Mouse (Mus musculus): ENCODE results near the gene Get4. TPM values are rescaled to one million over a fixed set of nuclear protein-coding genes. Genes with fewer than 3 reads are reported as not detected.

Get4 gene
- polyA plus RNA-seq, 1 experiment from 2014 or later = 123 TPM

DNA sequence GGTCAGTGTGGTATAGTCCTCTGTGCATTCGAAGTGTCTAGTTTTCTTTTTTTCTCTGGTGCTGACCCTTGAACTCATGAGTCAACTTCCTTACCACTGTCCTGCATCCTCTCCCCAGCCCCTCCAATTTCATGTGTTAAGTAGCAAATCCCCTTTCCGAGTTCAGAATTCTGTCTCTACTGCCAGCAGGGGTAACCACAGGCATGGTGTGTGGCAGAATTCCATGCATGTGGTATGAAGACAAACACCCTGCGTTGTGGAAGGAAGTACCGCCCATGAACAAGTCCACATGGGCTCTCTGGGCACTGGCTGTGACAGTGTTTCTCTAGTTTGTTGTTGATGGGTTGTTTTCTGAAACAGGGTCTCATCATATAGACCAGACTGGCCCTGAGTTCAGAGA is 15.5 kb downstream of the Get4 start:
- Histone ChIP-seq H3K9me3 (replicated peaks) (no peaks in the 10 kb centered on the region), H3K4me2 (replicated peaks) (no peak overlapping the region), H3K36me3 (peaks cover 71% of the 10 kb centered on the region), H3K27me3 (no peaks in the 10 kb centered on the region), H3K4me1 (peaks cover 17% of the 10 kb centered on the region), H3K4me3 (no peak overlapping the region), H3K27ac (no peak overlapping the region), H3K9ac (no peak overlapping the region)
- WGBS = 91% methylated on average over 4 of the region's 4 CpGs
- no peak for ATAC-seq (ENCODE audit: low FRiP score)

DNA sequence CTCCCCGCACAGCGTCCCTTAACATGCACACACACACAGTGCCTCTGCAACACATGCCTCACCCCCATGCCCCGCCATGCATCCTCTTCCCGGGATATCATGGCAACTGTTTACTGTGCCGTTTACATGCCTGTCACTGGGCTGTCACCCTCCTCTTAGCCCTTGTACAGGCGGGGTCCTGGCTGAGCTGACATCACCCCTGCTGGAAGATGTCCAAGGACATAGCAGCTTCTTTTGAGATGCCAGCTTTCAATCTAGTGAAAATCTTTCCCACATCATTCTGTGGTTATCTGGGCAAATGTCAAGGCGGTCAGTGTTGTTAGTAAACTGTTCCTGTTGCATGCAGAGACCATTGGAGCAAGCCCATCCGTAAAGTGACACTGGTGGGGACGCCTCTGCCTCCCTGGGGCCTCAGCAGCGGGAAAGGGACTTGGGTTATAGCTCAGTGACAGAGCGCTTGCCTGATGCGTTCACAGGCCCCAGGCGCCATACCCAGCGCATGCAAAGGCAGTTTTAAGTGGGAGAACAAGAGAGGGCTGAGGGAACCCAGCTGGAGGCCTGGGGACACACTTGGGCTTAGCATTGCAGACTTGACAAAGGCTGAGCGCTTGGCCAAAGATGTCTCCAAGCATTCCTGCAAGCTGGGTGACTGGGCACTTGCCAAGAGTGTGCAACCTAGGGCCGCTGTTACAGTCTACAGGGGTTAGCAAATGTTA is 18.8 kb downstream of the Get4 start:
- Histone ChIP-seq H3K27me3 (no peaks in the 10 kb centered on the region), H3K27ac (peak overlapping the region; percentile 12; the same call in 1 of the 2 replicates), H3K4me3 (no peak overlapping the region), H3K9me3 (replicated peaks) (no peaks in the 10 kb centered on the region), H3K4me1 (peaks cover 19% of the 10 kb centered on the region), H3K4me2 (replicated peaks) (no peak overlapping the region), H3K9ac (no peak overlapping the region), H3K36me3 (peaks cover 38% of the 10 kb centered on the region)
- 0 out of 2 replicates have a peak, but pooled peaks have one; percentile 11 for ATAC-seq (ENCODE audit: low FRiP score)
- WGBS = 68% methylated on average over 16 of the region's 16 CpGs

DNA sequence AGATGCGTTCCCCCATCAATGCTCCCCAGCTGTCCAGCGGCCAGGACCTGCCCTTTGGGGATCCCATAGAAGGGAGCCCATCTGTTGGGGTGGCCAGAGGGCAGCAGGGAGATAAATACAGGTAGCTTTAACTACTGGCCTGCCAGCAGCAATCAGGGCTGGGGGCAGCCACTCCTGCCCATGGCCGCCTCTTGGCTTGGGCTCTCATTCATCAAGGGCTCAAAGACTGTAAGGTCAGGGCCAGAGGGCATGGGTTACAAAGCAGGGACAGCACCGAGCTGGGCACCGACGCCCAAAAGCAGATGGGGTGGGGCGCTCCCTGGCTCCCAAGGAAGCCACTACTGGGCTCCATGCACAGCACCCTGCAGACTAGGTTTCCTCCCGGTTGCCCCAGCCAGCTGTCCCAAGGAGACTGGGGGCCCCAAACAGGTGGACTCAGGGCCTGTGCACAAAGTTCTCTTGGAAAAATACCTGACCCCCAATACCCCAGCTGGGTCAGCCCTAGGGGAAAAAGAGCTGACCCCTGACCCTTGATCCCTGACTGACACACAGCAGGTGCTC is 19.9 kb downstream of the Get4 start:
- no peak for ATAC-seq (ENCODE audit: low FRiP score)
- Histone ChIP-seq H3K36me3 (peaks cover 27% of the 10 kb centered on the region), H3K4me1 (peaks cover 19% of the 10 kb centered on the region), H3K9me3 (replicated peaks) (no peaks in the 10 kb centered on the region), H3K4me3 (no peak overlapping the region), H3K27ac (no peak overlapping the region), H3K9ac (no peak overlapping the region), H3K4me2 (replicated peaks) (no peak overlapping the region), H3K27me3 (no peaks in the 10 kb centered on the region)
- 35% methylated on average over 8 of the region's 8 CpGs for WGBS

DNA sequence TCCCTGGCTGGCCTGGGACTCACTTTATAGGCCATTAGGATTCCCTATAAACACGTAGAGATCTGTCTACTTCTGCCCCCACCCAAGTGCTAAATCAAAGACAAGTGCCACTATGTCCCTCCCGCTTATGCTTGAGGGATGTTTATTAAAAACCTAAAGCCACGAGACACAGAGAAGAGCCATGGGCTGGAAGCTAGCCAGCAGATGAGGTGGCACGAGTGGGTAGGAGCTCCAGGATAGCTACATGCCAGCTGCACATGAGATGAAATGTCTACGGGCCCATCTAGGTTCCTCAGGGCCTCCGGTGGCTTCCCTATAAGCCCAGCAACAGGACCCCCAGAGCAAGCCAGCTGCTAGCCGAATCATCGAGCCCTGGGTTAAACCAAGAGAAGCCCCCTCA is 25.2 kb downstream of the Get4 start:
- Histone ChIP-seq H3K27me3 (no peaks in the 10 kb centered on the region), H3K9me3 (replicated peaks) (no peaks in the 10 kb centered on the region), H3K36me3 (no peaks in the 10 kb centered on the region), H3K27ac (no peak overlapping the region), H3K4me2 (replicated peaks) (no peak overlapping the region), H3K4me1 (peaks cover 5% of the 10 kb centered on the region), H3K4me3 (no peak overlapping the region), H3K9ac (no peak overlapping the region)
- 81% methylated on average over 8 of the region's 8 CpGs for WGBS
- ATAC-seq (ENCODE audit: low FRiP score) = no peak

DNA sequence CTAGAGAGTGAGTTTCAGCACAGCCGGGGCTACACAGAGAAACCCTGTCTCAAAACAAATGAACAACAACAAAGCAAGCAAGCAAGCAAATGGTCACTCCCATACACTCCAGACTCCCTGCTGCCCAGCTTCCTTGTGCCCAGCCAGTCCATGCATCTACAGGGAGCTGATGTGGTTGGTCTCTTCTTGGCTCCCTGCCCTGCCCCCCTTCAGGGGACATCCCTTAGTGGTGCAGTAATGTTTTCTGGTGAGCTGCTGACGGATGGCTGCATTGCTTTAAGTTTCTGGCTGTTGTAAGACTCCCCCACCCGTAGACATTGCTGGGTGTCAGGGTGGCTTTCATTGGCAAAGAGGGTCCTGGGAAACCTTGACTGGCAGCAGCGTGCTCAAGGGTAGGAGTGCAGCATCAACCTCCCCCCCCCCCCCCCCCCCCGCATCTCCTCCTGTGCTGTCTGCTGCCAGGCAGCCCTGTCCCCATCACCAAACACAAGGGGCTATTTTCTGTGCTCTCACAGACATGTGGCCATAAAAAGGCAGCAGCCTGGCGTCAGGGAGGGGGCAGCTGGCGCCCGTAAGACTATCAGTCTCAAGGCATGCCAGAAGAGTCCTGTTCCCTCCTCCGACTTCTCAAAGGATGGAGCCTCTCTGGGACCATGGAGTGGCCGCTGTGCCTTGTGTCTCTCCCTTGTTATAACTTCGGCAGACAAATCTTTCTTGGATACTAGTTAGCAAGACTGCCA is 29.4 kb downstream of the Get4 start:
- Histone ChIP-seq H3K36me3 (no peaks in the 10 kb centered on the region), H3K4me3 (no peak overlapping the region), H3K4me1 (no peaks in the 10 kb centered on the region), H3K9me3 (replicated peaks) (no peaks in the 10 kb centered on the region), H3K9ac (no peak overlapping the region), H3K27me3 (no peaks in the 10 kb centered on the region), H3K4me2 (replicated peaks) (no peak overlapping the region), H3K27ac (no peak overlapping the region)
- no peak for ATAC-seq (ENCODE audit: low FRiP score)
- 60% methylated on average over 10 of the region's 11 CpGs for WGBS

DNA sequence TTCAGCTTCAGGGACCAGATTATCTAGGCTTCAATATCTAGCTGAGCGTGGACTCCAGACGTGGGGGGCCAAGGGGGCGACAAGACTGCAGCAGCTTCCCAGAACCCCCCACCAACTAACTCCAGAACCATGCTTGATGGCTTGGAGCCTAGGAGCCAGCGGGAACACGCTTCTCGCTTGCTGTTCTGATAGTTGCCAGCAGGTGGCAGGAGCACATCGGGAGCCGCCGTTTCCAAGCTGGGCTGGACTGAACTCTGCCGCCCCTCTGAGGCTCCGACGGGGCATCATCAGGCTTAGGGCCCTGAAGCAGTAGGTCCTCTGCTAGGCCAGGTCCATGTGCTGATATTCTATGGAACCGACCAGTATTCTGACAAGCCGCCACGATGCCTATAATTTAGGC is 30.1 kb downstream of the Get4 start:
- Histone ChIP-seq H3K4me1 (no peaks in the 10 kb centered on the region), H3K36me3 (no peaks in the 10 kb centered on the region), H3K27ac (no peak overlapping the region), H3K4me2 (replicated peaks) (no peak overlapping the region), H3K4me3 (no peak overlapping the region), H3K27me3 (no peaks in the 10 kb centered on the region), H3K9me3 (replicated peaks) (no peaks in the 10 kb centered on the region), H3K9ac (no peak overlapping the region)
- WGBS = 5% methylated on average over 15 of the region's 15 CpGs
- ATAC-seq (ENCODE audit: low FRiP score) = peak; percentile 58

DNA sequence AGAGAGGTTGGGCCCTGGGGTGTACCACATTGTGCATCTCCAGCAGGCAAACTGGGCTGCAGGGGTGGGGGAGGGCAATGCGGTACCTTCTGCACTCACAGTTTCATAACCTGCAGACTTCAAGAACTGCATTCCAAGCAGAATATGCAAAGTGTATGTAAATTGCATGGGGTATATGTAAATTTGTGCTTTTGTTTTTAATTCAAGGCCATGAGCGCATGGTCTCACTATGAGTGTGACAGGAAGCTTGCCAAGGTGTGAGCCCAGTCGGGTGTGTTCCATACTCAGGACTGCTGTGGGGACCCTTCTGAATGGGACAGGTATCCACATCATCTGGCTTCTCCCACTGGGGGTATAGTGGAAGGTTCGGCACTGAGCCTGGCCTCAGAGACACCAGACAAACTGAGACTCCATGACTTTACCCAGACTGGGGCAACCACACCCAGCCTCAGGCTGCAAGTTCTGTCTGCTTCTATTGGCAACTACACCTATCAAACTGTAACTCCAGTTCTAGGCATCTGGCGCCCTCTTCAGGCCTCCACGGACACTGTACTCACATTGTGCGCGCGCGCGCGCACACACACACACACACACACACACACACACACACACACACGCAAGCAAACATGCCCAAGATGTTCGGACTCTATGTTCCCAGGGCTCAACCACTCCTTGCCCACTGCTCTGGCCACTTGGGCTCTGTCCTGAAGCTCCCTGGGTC is 31.5 kb downstream of the Get4 start:
- Histone ChIP-seq H3K27ac (no peak overlapping the region), H3K9ac (no peak overlapping the region), H3K9me3 (replicated peaks) (no peaks in the 10 kb centered on the region), H3K4me2 (replicated peaks) (no peak overlapping the region), H3K27me3 (no peaks in the 10 kb centered on the region), H3K36me3 (no peaks in the 10 kb centered on the region), H3K4me3 (no peak overlapping the region), H3K4me1 (no peaks in the 10 kb centered on the region)
- 98% methylated on average over 14 of the region's 14 CpGs for WGBS
- ATAC-seq (ENCODE audit: low FRiP score) = no peak

DNA sequence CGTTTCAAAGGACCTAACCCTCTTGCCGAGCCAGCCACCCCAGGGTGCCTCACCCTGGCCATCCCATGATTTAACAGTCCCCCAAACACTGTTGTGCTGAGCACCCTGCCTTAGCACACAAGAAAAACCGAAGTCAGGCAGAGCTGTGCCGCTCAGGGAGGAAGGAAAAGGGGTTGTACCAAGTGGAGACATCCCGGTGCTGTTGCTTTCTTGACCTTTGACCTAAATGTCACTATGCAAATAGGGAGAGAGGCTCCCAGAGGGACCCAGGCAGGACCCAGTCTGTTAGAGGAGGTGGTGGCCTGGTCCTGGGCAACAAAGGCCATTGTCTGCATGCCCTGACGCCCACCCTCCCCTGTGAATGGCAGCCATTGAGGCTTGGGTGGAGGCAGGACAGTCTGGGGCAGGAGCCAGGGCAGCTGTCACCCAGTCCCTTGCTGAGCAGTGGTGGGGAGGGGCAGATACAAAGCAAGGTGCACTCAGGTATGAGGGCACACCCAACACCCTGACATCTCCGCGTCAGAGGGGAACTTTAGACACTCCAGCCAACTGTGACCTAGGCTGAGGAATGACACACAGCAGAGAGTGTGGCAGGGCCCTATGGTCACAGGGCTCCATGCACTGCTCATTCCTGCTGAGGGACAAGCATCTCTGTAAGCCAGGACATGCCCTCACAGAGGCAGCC is 33.4 kb downstream of the Get4 start:
- 44% methylated on average over 8 of the region's 8 CpGs for WGBS
- Histone ChIP-seq H3K4me2 (replicated peaks) (no peak overlapping the region), H3K4me1 (no peaks in the 10 kb centered on the region), H3K4me3 (no peak overlapping the region), H3K27me3 (no peaks in the 10 kb centered on the region), H3K9me3 (replicated peaks) (no peaks in the 10 kb centered on the region), H3K36me3 (no peaks in the 10 kb centered on the region), H3K27ac (no peak overlapping the region), H3K9ac (no peak overlapping the region)
- no peak for ATAC-seq (ENCODE audit: low FRiP score)

DNA sequence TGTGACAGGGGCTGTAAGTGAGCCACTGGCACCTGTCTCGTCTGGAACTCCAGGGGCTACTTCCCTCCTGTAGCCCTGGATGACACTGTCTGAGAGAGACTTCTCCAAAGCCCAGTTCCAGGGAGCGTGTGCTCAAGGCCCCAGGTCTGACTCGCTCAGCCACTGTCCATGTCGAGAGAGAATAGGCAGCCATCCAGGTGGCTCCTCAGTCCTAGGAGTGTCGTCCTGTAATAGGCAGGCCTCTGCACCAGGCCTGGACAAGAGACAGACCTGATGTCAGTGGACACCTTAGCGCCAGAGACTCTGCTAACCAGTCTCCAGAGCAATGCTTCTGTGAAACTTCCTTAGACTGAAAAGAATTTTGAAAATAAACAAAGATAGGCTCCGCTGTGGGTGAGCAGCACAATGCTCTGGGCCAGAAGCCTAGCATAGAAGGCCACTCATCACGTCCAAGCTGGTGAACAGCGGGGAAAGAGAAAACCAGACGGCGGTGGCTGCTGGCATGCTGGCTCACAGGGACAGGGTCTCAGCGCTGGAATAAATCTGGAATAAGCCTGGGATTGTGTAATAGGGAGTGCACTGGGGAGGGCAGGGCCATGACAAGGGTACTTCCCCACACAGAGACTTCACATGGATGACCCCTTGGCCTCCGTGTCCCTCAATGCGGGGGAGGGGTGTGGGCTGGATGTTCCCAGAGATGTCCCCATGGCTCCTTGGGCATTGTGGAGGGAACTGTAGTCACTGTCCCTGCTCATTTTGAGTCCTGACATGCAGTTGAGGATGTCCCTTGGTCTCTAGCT is 34.2 kb downstream of the Get4 start:
- no peaks in the 10 kb centered on the region for H3K36me3 ChIP-seq
- H3K9ac ChIP-seq = no peak overlapping the region
- WGBS = 67% methylated on average over 14 of the region's 14 CpGs
- no peak overlapping the region for H3K4me2 ChIP-seq (replicated peaks)
- H3K27me3 ChIP-seq = no peaks in the 10 kb centered on the region
- ATAC-seq (ENCODE audit: low FRiP score) = no peak
- no peaks in the 10 kb centered on the region for H3K9me3 ChIP-seq (replicated peaks)
- H3K4me1 ChIP-seq = no peaks in the 10 kb centered on the region
- H3K4me3 ChIP-seq = no peak overlapping the region
- H3K27ac ChIP-seq = no peak overlapping the region

DNA sequence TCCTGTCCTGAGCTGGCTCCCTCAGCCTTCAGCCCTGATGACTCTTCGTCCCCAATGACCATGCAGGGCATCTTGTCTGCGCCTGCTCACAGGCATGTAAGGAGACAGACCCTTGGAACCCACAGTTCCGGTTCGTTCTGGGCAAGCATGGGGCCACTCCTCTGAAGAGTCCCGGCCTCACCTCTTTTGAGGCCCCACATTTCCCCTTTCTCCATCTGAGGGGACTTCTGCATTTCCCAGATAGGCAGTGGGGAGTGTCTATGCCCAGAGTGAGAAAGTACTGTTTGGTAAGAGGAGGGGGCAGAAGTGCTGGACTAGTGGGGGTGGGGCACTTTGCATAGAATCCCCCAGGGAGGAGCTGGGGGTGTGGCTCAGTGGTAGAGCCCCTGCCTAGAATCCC is 35.0 kb downstream of the Get4 start:
- H3K27me3 ChIP-seq = no peaks in the 10 kb centered on the region
- H3K4me2 ChIP-seq (replicated peaks) = no peak overlapping the region
- H3K27ac ChIP-seq = no peak overlapping the region
- H3K36me3 ChIP-seq = no peaks in the 10 kb centered on the region
- no peak overlapping the region for H3K4me3 ChIP-seq
- 85% methylated on average over 5 of the region's 5 CpGs for whole genome bisulfite sequencing
- no peak overlapping the region for H3K9ac ChIP-seq
- ATAC-seq (ENCODE audit: low FRiP score) = no peak
- no peaks in the 10 kb centered on the region for H3K9me3 ChIP-seq (replicated peaks)
- no peaks in the 10 kb centered on the region for H3K4me1 ChIP-seq

DNA sequence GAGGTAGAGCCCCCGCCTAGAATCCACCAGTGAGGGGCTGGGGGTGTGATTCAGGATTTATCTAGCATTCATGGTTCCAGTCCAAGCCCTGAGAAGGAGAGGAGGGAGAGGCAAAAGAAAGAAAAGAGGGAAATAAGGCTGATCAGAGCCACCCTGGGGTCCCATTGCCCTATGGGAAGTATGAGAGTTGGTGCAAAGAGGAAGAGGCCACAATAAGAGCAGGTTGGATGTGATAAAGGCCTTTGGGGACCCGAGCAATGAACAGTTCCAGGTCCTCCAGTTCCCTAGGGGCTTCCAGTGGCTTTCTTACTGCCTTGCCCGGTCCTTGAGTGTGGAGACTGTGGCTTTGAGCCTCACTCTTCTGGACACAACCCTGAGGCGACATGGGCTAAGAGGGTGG is 35.7 kb downstream of the Get4 start:
- ATAC-seq (ENCODE audit: low FRiP score) = no peak

More for the DNA sequence above, 35.7 kb downstream of the Get4 start:
- Histone ChIP-seq H3K4me1 (no peaks in the 10 kb centered on the region), H3K27ac (no peak overlapping the region), H3K4me3 (no peak overlapping the region), H3K36me3 (no peaks in the 10 kb centered on the region), H3K9me3 (replicated peaks) (no peaks in the 10 kb centered on the region), H3K4me2 (replicated peaks) (no peak overlapping the region), H3K27me3 (no peaks in the 10 kb centered on the region), H3K9ac (no peak overlapping the region)
- WGBS = 82% methylated on average over 4 of the region's 4 CpGs

Measured in hindbrain, embryonic 12.5 days (tissue).